Comparison of ENCODE assay signal across 13 mouse cellular contexts in the genomic region with DNA sequence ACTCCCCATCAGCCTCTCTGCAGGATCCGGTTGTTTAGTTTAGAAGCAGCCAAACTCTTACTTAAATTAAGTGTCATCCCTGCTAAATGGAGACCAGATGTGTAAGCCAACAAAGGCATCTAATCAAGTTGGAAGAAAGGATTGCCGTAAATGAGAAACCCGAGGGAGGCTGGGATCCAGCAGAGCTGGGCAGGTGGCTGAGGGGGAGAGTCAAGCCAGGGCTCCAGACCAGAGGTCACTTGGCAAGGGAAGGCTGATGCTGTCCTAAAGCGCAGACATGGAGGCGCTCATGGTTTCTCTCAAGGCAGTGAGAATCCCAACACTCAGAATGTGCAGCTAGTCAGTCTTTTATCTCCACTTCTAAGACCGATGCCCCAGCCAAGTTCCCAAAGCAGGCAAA.
DNase-seq lines count a peak whose midpoint lies in the region; ATAC-seq lines count a peak whose summit lies in the region.
"Had no signal": no experiment of that assay in that cellular context is flagged by ENCODE, and none has a peak within 500 bp of the region (broad histone marks: within the 10 kb centered on the region; RNA-seq: fewer than 3 reads in every experiment).

No protein-coding gene starts in this region.

- no peak overlapping the region for H3K4me3 ChIP-seq in intestine, embryonic 16.5 days (ENCODE audit: low read length)
- H3K4me3 ChIP-seq in intestine, embryonic 15.5 days (replicated peaks): no peak overlapping the region
- H3K4me3 ChIP-seq in kidney, embryonic 16.5 days (ENCODE audit: low read length): no peak overlapping the region
- no peak overlapping the region for H3K4me3 ChIP-seq in forebrain, embryonic 13.5 days
- H3K4me3 ChIP-seq: limb, embryonic 12.5 days; megakaryocyte, embryonic 14.5 days had no signal

- no peak overlapping the region for H3K9ac ChIP-seq in intestine, embryonic 16.5 days (ENCODE audit: low read depth, low read length)
- no peak overlapping the region for H3K9ac ChIP-seq in intestine, embryonic 15.5 days
- no peak overlapping the region for H3K9ac ChIP-seq in kidney, embryonic 16.5 days (replicated peaks; ENCODE audit: low read length)
- H3K9ac ChIP-seq in forebrain, embryonic 13.5 days: no peak overlapping the region
- H3K9ac ChIP-seq: limb, embryonic 12.5 days had no signal

- no peaks in the 10 kb centered on the region for H3K36me3 ChIP-seq in intestine, embryonic 16.5 days (ENCODE audit: control insufficient read depth, insufficient read depth, low read length)
- no peaks in the 10 kb centered on the region for H3K36me3 ChIP-seq in intestine, embryonic 15.5 days
- no peaks in the 10 kb centered on the region for H3K36me3 ChIP-seq in kidney, embryonic 16.5 days (ENCODE audit: insufficient read depth, low read length)
- no peaks in the 10 kb centered on the region for H3K36me3 ChIP-seq in forebrain, embryonic 13.5 days (ENCODE audit: poor library complexity, severe bottlenecking)
- H3K36me3 ChIP-seq: limb, embryonic 12.5 days had no signal

- no peaks in the 10 kb centered on the region for H3K9me3 ChIP-seq in intestine, embryonic 16.5 days (ENCODE audit: control insufficient read depth, low read length)
- H3K9me3 ChIP-seq in intestine, embryonic 15.5 days: no peaks in the 10 kb centered on the region
- H3K9me3 ChIP-seq in kidney, embryonic 16.5 days (ENCODE audit: low read length): no peaks in the 10 kb centered on the region
- H3K9me3 ChIP-seq in forebrain, embryonic 13.5 days (replicated peaks): no peaks in the 10 kb centered on the region
- H3K9me3 ChIP-seq: limb, embryonic 12.5 days; megakaryocyte, embryonic 14.5 days had no signal

- H3K27me3 ChIP-seq in intestine, embryonic 16.5 days (replicated peaks; ENCODE audit: control insufficient read depth, insufficient read depth, low read length): no peaks in the 10 kb centered on the region
- no peaks in the 10 kb centered on the region for H3K27me3 ChIP-seq in intestine, embryonic 15.5 days (replicated peaks)
- H3K27me3 ChIP-seq in kidney, embryonic 16.5 days (ENCODE audit: insufficient read depth, low read length): no peaks in the 10 kb centered on the region
- no peaks in the 10 kb centered on the region for H3K27me3 ChIP-seq in forebrain, embryonic 13.5 days

- 49% methylated on average over 6 of the region's 6 CpGs for WGBS in intestine, embryonic 16.5 days
- 47% methylated on average over 6 of the region's 6 CpGs for WGBS in intestine, embryonic 15.5 days
- WGBS in kidney, embryonic 16.5 days: 41% methylated on average over 6 of the region's 6 CpGs
- WGBS in forebrain, embryonic 13.5 days: 57% methylated on average over 6 of the region's 6 CpGs

- peaks cover 26% of the 10 kb centered on the region for H3K4me1 ChIP-seq in intestine, embryonic 16.5 days (ENCODE audit: control insufficient read depth, insufficient read depth, low read length)
- peaks cover 34% of the 10 kb centered on the region for H3K4me1 ChIP-seq in intestine, embryonic 15.5 days (replicated peaks)
- peaks cover 23% of the 10 kb centered on the region for H3K4me1 ChIP-seq in kidney, embryonic 16.5 days (ENCODE audit: insufficient read depth, low read length)
- peaks cover 25% of the 10 kb centered on the region for H3K4me1 ChIP-seq in forebrain, embryonic 13.5 days

- peak; percentile 28 for DNase-seq in ovary, postnatal 14 days (ENCODE audit: low spot score)
- DNase-seq in ovary, postnatal 36 days (ENCODE audit: low spot score): no peak
- no peak for DNase-seq in c-Kit-positive CD71-positive TER-119-positive erythroid progenitor cells, embryonic 14.5 days (ENCODE audit: low spot score)
- no peak for DNase-seq in thymus, postnatal 14 days
- DNase-seq: cerebellum, adult 2 months; thymus, adult 2 months had no signal

- ATAC-seq in intestine, embryonic 16.5 days: 0 out of 2 replicates have a peak, but pooled peaks have one; percentile 11
- no peak for ATAC-seq in intestine, embryonic 15.5 days
- peak; percentile 52; the same call in 1 of the 2 replicates for ATAC-seq in kidney, embryonic 16.5 days (ENCODE audit: low FRiP score, low TSS enrichment)
- no peak for ATAC-seq in forebrain, embryonic 13.5 days
- ATAC-seq: hindbrain, postnatal 0 days had no signal

- H3K27ac ChIP-seq in intestine, embryonic 16.5 days (ENCODE audit: low read length): no peak overlapping the region
- H3K27ac ChIP-seq in intestine, embryonic 15.5 days: no peak overlapping the region
- H3K27ac ChIP-seq in kidney, embryonic 16.5 days (ENCODE audit: low read length): no peak overlapping the region
- no peak overlapping the region for H3K27ac ChIP-seq in forebrain, embryonic 13.5 days
- H3K27ac ChIP-seq: hindbrain, postnatal 0 days; limb, embryonic 12.5 days had no signal

- no peak overlapping the region for H3K4me2 ChIP-seq in intestine, embryonic 16.5 days (ENCODE audit: low read depth, low read length)
- no peak overlapping the region for H3K4me2 ChIP-seq in intestine, embryonic 15.5 days (replicated peaks)
- H3K4me2 ChIP-seq in kidney, embryonic 16.5 days (replicated peaks; ENCODE audit: low read depth, low read length): no peak overlapping the region
- H3K4me2 ChIP-seq in forebrain, embryonic 13.5 days: no peak overlapping the region
- H3K4me2 ChIP-seq: limb, embryonic 12.5 days had no signal

Comparison
In these comparisons a context has a peak if more than half of its experiments do, and no peak if none do; other contexts are left out.
1. ATAC-seq: peak in intestine, embryonic 16.5 days (single experiment) and kidney, embryonic 16.5 days (single experiment); none in intestine, embryonic 15.5 days (single experiment) and forebrain, embryonic 13.5 days (single experiment).